Mouse (Mus musculus): ENCODE measurements around the gene Tubb4b. TPM values are rescaled to one million over a fixed set of nuclear protein-coding genes. Genes with fewer than 3 reads are reported as not detected.

Gene Tubb4b
- polyA plus RNA-seq, 1 experiment from 2014 or later = 581 TPM

GRCm38 (mm10) chr2:25230581-25230980 is 6.1 kb upstream of the Tubb4b start:
- H3K4me1 ChIP-seq = peaks cover 15% of the 10 kb centered on the region
- H3K4me3 ChIP-seq (replicated peaks) = no peak overlapping the region
- H3K4me2 ChIP-seq = no peak overlapping the region
- no peak overlapping the region for H3K27ac ChIP-seq
- no peaks in the 10 kb centered on the region for H3K27me3 ChIP-seq
- WGBS = 80% methylated on average over 7 of the region's 7 CpGs
- H3K9me3 ChIP-seq (replicated peaks) = no peaks in the 10 kb centered on the region
- H3K9ac ChIP-seq = no peak overlapping the region
- no peak for ATAC-seq (replicated peaks; ENCODE audit: low FRiP score)
- H3K36me3 ChIP-seq = no peaks in the 10 kb centered on the region

DNA sequence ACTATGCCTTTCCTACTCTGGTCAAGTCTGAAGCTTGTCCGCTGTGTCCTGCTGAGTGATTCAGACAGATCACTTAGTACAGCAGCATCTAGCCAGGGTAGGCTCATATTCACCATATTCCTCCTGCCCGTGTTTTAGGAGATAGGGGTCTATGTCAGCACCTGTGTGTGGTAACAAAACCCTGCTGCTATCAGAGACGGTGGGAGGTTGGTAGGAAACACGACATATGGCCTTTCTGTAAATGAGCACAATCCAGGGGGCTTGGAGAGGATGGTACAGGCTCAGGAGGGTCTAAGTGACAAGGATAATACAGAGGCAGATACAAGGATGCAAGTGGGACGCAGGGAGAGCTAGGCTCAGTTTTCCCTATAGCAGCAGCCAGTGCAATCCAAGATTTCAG is 5.1 kb upstream of the Tubb4b start:
- peaks cover 18% of the 10 kb centered on the region for H3K4me1 ChIP-seq
- ATAC-seq (replicated peaks; ENCODE audit: low FRiP score) = no peak
- H3K9ac ChIP-seq = no peak overlapping the region
- no peaks in the 10 kb centered on the region for H3K9me3 ChIP-seq (replicated peaks)
- WGBS = 78% methylated on average over 5 of the region's 5 CpGs
- H3K27ac ChIP-seq = no peak overlapping the region
- no peak overlapping the region for H3K4me2 ChIP-seq
- no peaks in the 10 kb centered on the region for H3K27me3 ChIP-seq
- no peaks in the 10 kb centered on the region for H3K36me3 ChIP-seq
- no peak overlapping the region for H3K4me3 ChIP-seq (replicated peaks)

GRCm38 (mm10) chr2:25228995-25229530 is 4.6 kb upstream of the Tubb4b start:
- 0 out of 2 replicates have a peak overlapping the region, but pooled peaks have one; percentile 31 for H3K4me3 ChIP-seq (replicated peaks)
- no peaks in the 10 kb centered on the region for H3K27me3 ChIP-seq
- ATAC-seq (replicated peaks; ENCODE audit: low FRiP score) = no peak
- H3K9ac ChIP-seq = no peak overlapping the region
- no peak overlapping the region for H3K27ac ChIP-seq
- no peaks in the 10 kb centered on the region for H3K9me3 ChIP-seq (replicated peaks)
- peak overlapping the region; percentile 55 for H3K4me2 ChIP-seq
- WGBS = 69% methylated on average over 6 of the region's 6 CpGs
- H3K4me1 ChIP-seq = peaks cover 16% of the 10 kb centered on the region
- H3K36me3 ChIP-seq = no peaks in the 10 kb centered on the region

- Histone ChIP-seq H3K4me2 (peak overlapping the region; percentile 55), H3K9me3 (replicated peaks) (no peaks in the 10 kb centered on the region), H3K36me3 (no peaks in the 10 kb centered on the region), H3K4me3 (replicated peaks) (peak overlapping the region; percentile 31), H3K27me3 (no peaks in the 10 kb centered on the region), H3K4me1 (peaks cover 18% of the 10 kb centered on the region), H3K9ac (0 out of 2 replicates have a peak overlapping the region, but pooled peaks have one; percentile 21), H3K27ac (peak overlapping the region; percentile 85)
- peak; percentile 24 for ATAC-seq (replicated peaks; ENCODE audit: low FRiP score)
- WGBS = 2% methylated on average over 7 of the region's 7 CpGs
Measured at GRCm38 (mm10) chr2:25228431-25228889, 4.0 kb upstream of the Tubb4b start.

DNA sequence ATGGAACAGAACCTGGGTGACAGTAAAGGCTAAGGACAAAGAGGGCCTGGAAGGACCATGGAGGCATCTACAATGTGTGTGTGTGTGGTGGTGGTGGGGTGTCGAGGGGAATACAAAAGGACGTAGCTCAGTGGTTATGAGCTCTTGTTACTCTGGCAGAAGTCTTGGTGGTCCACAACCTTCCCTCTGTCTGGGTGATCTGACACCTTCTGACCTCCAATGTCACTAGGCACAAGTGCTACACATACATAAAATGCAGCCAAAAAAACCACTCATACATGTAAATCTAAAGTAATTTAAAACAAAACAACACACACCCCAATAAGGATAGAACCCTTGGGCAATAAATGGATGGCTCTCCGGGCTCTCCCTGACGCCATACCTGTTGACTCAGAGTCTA is 2.9 kb upstream of the Tubb4b start:
- ATAC-seq (replicated peaks; ENCODE audit: low FRiP score) = no peak
- Histone ChIP-seq H3K27ac (0 out of 2 replicates have a peak overlapping the region, but pooled peaks have one; percentile 85), H3K27me3 (no peaks in the 10 kb centered on the region), H3K4me3 (replicated peaks) (no peak overlapping the region), H3K36me3 (no peaks in the 10 kb centered on the region), H3K9ac (no peak overlapping the region), H3K9me3 (replicated peaks) (no peaks in the 10 kb centered on the region), H3K4me2 (no peak overlapping the region), H3K4me1 (peaks cover 25% of the 10 kb centered on the region)
- 90% methylated on average over 4 of the region's 4 CpGs for WGBS

DNA sequence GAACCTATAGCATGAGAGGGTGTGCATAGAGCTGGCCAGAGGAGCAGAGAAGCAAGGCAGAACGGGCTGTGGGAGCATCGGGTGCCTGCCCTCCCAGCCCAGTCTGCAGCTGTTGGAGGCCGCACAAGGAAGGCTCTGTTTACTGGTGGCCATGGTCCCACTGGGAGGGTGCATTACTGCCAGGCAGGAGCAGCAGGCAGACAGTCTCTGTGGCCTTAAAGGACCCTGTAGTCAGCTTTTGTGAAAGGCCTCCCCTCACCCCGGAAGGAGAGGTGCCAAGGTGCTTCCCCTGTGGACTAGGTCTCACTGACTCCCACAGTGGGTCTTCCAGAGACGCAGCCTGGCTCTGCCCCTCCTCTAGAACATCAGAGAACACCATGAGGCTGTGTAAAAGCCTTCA is 2.4 kb upstream of the Tubb4b start:
- Histone ChIP-seq H3K27me3 (no peaks in the 10 kb centered on the region), H3K36me3 (peaks cover 5% of the 10 kb centered on the region), H3K9me3 (replicated peaks) (no peaks in the 10 kb centered on the region), H3K4me2 (no peak overlapping the region), H3K27ac (no peak overlapping the region), H3K4me1 (peaks cover 25% of the 10 kb centered on the region), H3K4me3 (replicated peaks) (no peak overlapping the region), H3K9ac (no peak overlapping the region)
- WGBS = 85% methylated on average over 5 of the region's 5 CpGs
- ATAC-seq (replicated peaks; ENCODE audit: low FRiP score) = no peak

DNA sequence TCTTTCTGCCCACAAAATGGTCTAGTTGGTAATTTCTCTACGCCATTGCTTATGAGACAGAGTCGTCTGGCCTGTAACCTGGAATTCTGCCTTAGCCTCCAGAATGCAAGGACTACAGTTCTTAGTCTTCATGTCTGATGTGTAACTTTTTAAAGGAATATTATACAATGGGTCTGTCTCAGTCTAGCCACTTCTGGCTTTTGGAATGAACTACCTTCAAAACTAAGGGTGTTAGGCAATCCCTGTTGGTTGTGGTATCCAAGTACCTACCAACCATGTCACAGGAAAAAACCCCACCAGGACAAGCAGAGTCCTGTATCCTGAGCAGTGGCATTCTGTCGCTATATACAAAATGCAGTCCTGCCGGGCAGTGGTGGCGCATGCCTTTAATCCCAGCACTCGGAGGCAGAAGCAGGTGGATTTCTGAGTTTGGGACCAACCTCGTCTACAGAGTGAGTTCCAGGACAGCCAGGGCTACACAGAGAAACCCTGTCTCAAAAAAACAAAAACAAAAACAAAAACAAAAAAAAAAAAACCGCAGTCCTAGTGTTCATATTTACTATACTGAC is 1.4 kb upstream of the Tubb4b start:
- H3K4me3 ChIP-seq (replicated peaks) = peak overlapping the region; percentile 72
- 80% methylated on average over 8 of the region's 8 CpGs for WGBS
- H3K36me3 ChIP-seq = peaks cover 13% of the 10 kb centered on the region
- H3K4me1 ChIP-seq = peaks cover 25% of the 10 kb centered on the region
- peak overlapping the region; percentile 55; the same call in 1 of the 2 replicates for H3K9ac ChIP-seq
- peak overlapping the region; percentile 60 for H3K4me2 ChIP-seq
- H3K27ac ChIP-seq = peak overlapping the region; percentile 99
- H3K9me3 ChIP-seq (replicated peaks) = no peaks in the 10 kb centered on the region
- no peak for ATAC-seq (replicated peaks; ENCODE audit: low FRiP score)
- H3K27me3 ChIP-seq = no peaks in the 10 kb centered on the region

DNA sequence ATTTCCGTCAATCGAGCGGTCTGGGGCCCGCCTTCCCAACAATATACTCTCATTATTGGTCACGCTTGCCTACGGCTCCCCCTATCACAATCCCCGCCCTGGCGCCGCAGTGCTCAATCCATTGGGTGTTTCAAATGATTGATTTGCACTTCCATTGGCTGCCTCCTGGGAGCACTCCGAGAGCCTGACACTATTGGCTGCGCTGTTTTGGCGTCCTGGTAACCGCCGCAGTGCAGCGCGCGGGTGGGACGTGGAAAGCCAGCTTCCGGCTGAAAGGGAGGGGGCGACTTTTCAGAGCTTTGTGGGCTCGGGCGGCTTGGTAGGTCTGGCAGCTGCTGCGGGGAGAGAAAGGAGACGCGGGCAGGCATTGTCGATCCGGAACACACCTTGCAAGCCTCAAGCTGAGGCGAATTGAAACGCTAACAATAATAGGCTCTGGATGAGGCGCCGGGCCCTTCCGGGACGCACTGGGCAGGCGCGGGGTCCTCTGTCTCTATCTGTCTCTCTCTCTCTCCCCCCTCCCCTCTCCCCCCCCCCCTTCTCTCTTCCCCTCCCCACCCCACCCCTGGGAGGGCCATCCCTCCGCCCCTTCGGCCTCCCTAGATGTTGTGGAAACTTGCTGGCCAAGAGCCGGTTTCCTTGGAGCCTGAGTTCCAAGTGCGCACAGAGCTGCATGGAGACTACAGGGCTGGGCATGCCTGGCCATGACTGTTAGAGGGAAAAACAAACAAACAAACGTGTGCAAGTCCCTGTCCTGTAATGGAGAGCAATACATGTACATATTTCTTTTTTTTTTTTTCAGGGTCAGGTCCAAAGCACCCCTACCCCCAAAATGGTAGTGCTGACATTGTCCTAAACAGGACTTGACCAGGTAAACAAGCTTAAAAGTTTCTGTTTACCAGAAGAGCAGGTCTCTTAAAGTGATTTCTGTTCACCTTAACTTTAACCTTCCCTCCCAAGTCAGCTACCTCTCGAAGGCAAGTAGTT is 557 bp upstream of the Tubb4b start:
- Histone ChIP-seq H3K4me2 (peak overlapping the region; percentile 60), H3K4me1 (peaks cover 25% of the 10 kb centered on the region), H3K4me3 (replicated peaks) (peak overlapping the region; percentile 72), H3K27ac (peak overlapping the region; percentile 99), H3K27me3 (no peaks in the 10 kb centered on the region), H3K9me3 (replicated peaks) (no peaks in the 10 kb centered on the region), H3K9ac (peak overlapping the region; percentile 55), H3K36me3 (peaks cover 13% of the 10 kb centered on the region)
- peak; percentile 96 for ATAC-seq (replicated peaks; ENCODE audit: low FRiP score)
- 1% methylated on average over 40 of the region's 41 CpGs for WGBS

GRCm38 (mm10) chr2:25223681-25224491 is 616 bp downstream of the Tubb4b start:
- peaks cover 24% of the 10 kb centered on the region for H3K4me1 ChIP-seq
- peak overlapping the region; percentile 97 for H3K27ac ChIP-seq
- H3K4me2 ChIP-seq = peak overlapping the region; percentile 88
- H3K9me3 ChIP-seq (replicated peaks) = no peaks in the 10 kb centered on the region
- 1% methylated on average over 53 of the region's 53 CpGs for WGBS
- peak overlapping the region; percentile 72 for H3K4me3 ChIP-seq (replicated peaks)
- peaks cover 13% of the 10 kb centered on the region for H3K36me3 ChIP-seq
- H3K9ac ChIP-seq = peak overlapping the region; percentile 87
- peak; percentile 52 for ATAC-seq (replicated peaks; ENCODE audit: low FRiP score)
- H3K27me3 ChIP-seq = no peaks in the 10 kb centered on the region

DNA sequence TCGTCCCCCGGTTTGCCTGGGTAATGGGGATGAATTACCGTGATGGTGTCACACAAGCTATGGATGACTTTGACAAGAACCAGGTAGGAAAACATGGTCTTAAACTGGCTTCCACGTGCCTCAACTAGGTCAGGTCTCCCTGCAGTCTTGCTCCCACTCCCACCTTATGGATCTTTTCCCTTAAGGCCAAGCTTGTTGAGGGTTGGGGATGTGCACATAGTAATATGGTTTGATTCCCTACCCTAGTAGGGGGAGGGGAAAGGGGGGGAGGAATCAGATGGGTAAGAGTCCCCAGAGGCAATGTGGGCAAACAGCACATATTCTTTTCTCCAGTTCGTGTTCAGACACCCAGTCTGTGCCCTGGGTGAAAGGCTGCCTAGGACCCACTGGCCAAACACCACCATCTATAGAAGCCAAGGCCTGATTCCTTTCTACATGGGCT is 3.1 kb downstream of the Tubb4b start:
- Histone ChIP-seq H3K36me3 (peaks cover 13% of the 10 kb centered on the region), H3K4me1 (peaks cover 18% of the 10 kb centered on the region), H3K4me3 (replicated peaks) (no peak overlapping the region), H3K9me3 (replicated peaks) (no peaks in the 10 kb centered on the region), H3K4me2 (no peak overlapping the region), H3K27ac (no peak overlapping the region), H3K9ac (no peak overlapping the region), H3K27me3 (no peaks in the 10 kb centered on the region)
- ATAC-seq (replicated peaks; ENCODE audit: low FRiP score) = no peak
- WGBS = 77% methylated on average over 5 of the region's 5 CpGs

DNA sequence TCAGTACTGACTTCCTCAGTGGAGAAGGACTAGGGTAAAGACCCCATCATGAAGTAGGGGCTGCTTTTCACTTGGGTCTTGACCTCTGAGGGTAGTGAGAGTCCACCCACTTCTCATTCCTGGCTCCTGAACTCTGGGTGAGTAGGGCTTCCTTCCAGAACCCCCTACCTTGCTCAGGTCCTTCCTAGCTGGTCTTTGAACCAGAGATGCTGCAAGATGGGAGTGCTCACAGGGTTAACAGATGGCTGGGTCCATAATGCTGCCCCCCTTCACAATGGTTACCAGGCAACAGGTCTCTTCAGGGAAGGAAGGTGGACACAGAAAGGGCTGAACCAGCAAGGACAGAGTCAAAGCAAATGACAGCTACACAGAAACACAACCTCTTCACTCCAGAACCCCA is 6.1 kb downstream of the Tubb4b start, which contains the start of gene Fam166a:
Gene Fam166a (plus strand): TSS at position 301 of the 400 bp plus-strand sequence.
- Histone ChIP-seq H3K27ac (no peak within 1 kb of the TSS), H3K4me1 (peaks cover 6% of the 10 kb centered on the region), H3K4me2 (no peak within 1 kb of the TSS)

More for the DNA sequence above, 6.1 kb downstream of the Tubb4b start, which contains the start of gene Fam166a:
- Histone ChIP-seq H3K36me3 (peaks cover 13% of the 10 kb centered on the region), H3K4me3 (replicated peaks) (no peak within 1 kb of the TSS), H3K27me3 (no peaks in the 10 kb centered on the region), H3K9ac (no peak within 1 kb of the TSS), H3K9me3 (replicated peaks) (no peaks in the 10 kb centered on the region)
- ATAC-seq (replicated peaks; ENCODE audit: low FRiP score) = no peak
